Mouse (Mus musculus) small intestine, adult 2 months (tissue): ENCODE measurements around the gene Kcna2. TPM values are rescaled to one million over a fixed set of nuclear protein-coding genes. Genes with fewer than 3 reads are reported as not detected.

Source experiments
- H3K27ac ChIP-seq: fragments of 200-500 bp; 2 replicates; pipeline ENCODE4 v1.5.1; 2012; ENCODE audit warnings: low read depth, low read length, control low read depth, inconsistent platforms; ENCODE audit not compliant: insufficient read depth
- H3K27me3 ChIP-seq: fragments of 200-500 bp; 2 replicates; pipeline ENCODE4 v1.6.1; 2012; ENCODE audit warnings: mild to moderate bottlenecking, moderate library complexity, low read length, inconsistent platforms; ENCODE audit not compliant: control insufficient read depth, insufficient read depth
- H3K36me3 ChIP-seq: fragments of 200-500 bp; 2 replicates; pipeline ENCODE4 v1.6.1; 2012; ENCODE audit warnings: mild to moderate bottlenecking, low read length, control low read depth, inconsistent platforms; ENCODE audit not compliant: control insufficient read depth, insufficient read depth
- H3K4me1 ChIP-seq: fragments of 200-500 bp; 2 replicates; pipeline ENCODE4 v1.6.1; 2012; ENCODE audit warnings: low read length, inconsistent platforms, mixed read lengths; ENCODE audit not compliant: control insufficient read depth, insufficient read depth, insufficient read length
- H3K4me3 ChIP-seq: fragments of 200-500 bp; 2 replicates; pipeline ENCODE4 v1.5.1; 2012; ENCODE audit warnings: low read depth, mild to moderate bottlenecking, control low read depth, inconsistent platforms, low read length, moderate library complexity
- CTCF ChIP-seq: fragments of 200-500 bp; IDR thresholded peaks from 2 replicates; pipeline ENCODE4 v1.5.1; 2012; ENCODE audit warnings: low read depth, mild to moderate bottlenecking, control low read depth, inconsistent platforms, low read length, moderate library complexity, mixed read lengths; ENCODE audit not compliant: insufficient replicate concordance, insufficient read length; ENCODE audit errors: extremely low read depth
- POLR2A ChIP-seq: fragments of 200-500 bp; IDR thresholded peaks from 2 replicates; pipeline ENCODE4 v1.6.1; 2012; ENCODE audit warnings: low read depth, mild to moderate bottlenecking, control low read depth, inconsistent platforms, low read length, moderate library complexity
- WGBS: fragments of 180-500 bp; shearing (Covaris S2); methylation state at CpG from one replicate; pipeline ENCODE4 v1.1.7; 2018; 5-methylcytosine and 5-hydroxymethylcytosine counted together
- polyA plus RNA-seq: library from polyadenylated mRNA; depleted of rRNA; stranded (reverse); fragments of >200 nt; gene quantifications from 2 replicates; pipeline ENCODE4 v1.2.3, GENCODE M21; 2012

Kcna2 gene
- polyA plus RNA-seq, 1 experiment, result 0.48 TPM

GRCm38 (mm10) chr3:107113771-107114737 lies 13.1 kb downstream of the Kcna2 start:
- Histone ChIP-seq H3K27me3 (no peaks in the 10 kb centered on the region), H3K36me3 (no peaks in the 10 kb centered on the region), H3K27ac (no peak overlapping the region), H3K4me3 (no peak overlapping the region), H3K4me1 (no peaks in the 10 kb centered on the region)
- WGBS, result 56% methylated on average over 14 of the region's 14 CpGs
- TF ChIP-seq CTCF (no peak), POLR2A (no peak)

GRCm38 (mm10) chr3:107114941-107115340 lies 14.0 kb downstream of the Kcna2 start:
- Histone ChIP-seq H3K27ac (no peak overlapping the region), H3K36me3 (no peaks in the 10 kb centered on the region), H3K4me1 (no peaks in the 10 kb centered on the region), H3K27me3 (no peaks in the 10 kb centered on the region), H3K4me3 (no peak overlapping the region)
- 89% methylated on average over 2 of the region's 2 CpGs for WGBS
- TF ChIP-seq CTCF, result no peak
- TF ChIP-seq POLR2A, result no peak

GRCm38 (mm10) chr3:107115746-107116145 lies 14.8 kb downstream of the Kcna2 start:
- no peaks in the 10 kb centered on the region for H3K36me3 ChIP-seq
- H3K4me3 ChIP-seq, result no peak overlapping the region
- no peak for TF ChIP-seq POLR2A
- no peak for TF ChIP-seq CTCF
- no peaks in the 10 kb centered on the region for H3K4me1 ChIP-seq
- WGBS, result 44% methylated on average over 2 of the region's 2 CpGs
- H3K27me3 ChIP-seq, result no peaks in the 10 kb centered on the region
- no peak overlapping the region for H3K27ac ChIP-seq

GRCm38 (mm10) chr3:107119864-107120564 lies 19.1 kb downstream of the Kcna2 start:
- Histone ChIP-seq H3K27ac (no peak overlapping the region), H3K27me3 (no peaks in the 10 kb centered on the region), H3K36me3 (no peaks in the 10 kb centered on the region), H3K4me3 (no peak overlapping the region), H3K4me1 (no peaks in the 10 kb centered on the region)
- WGBS, result 91% methylated on average over 2 of the region's 2 CpGs
- no peak for TF ChIP-seq CTCF
- no peak for TF ChIP-seq POLR2A

GRCm38 (mm10) chr3:107122306-107122705 lies 21.4 kb downstream of the Kcna2 start:
- no peaks in the 10 kb centered on the region for H3K36me3 ChIP-seq
- TF ChIP-seq CTCF, result no peak
- no peak for TF ChIP-seq POLR2A
- no peaks in the 10 kb centered on the region for H3K4me1 ChIP-seq
- H3K27me3 ChIP-seq, result no peaks in the 10 kb centered on the region
- no peak overlapping the region for H3K27ac ChIP-seq
- H3K4me3 ChIP-seq, result no peak overlapping the region

- H3K36me3 ChIP-seq, result no peaks in the 10 kb centered on the region
- WGBS, result 58% methylated on average over 1 of the region's 1 CpGs
- H3K27me3 ChIP-seq, result no peaks in the 10 kb centered on the region
- no peak for TF ChIP-seq CTCF
- TF ChIP-seq POLR2A, result no peak
- H3K27ac ChIP-seq, result no peak overlapping the region
- H3K4me1 ChIP-seq, result no peaks in the 10 kb centered on the region
- no peak overlapping the region for H3K4me3 ChIP-seq
Measured at GRCm38 (mm10) chr3:107127667-107128066, 26.7 kb downstream of the Kcna2 start.

- no peaks in the 10 kb centered on the region for H3K36me3 ChIP-seq
- 46% methylated on average over 3 of the region's 3 CpGs for WGBS
- TF ChIP-seq POLR2A (no peak), CTCF (no peak)
- H3K27me3 ChIP-seq, result no peaks in the 10 kb centered on the region
- peak overlapping the region; percentile 9; the same call in 1 of the 2 replicates for H3K27ac ChIP-seq
- no peak overlapping the region for H3K4me3 ChIP-seq
- no peaks in the 10 kb centered on the region for H3K4me1 ChIP-seq
Measured at GRCm38 (mm10) chr3:107128421-107128820, 27.5 kb downstream of the Kcna2 start.
